ENCODE assay signal across 8 mouse cellular contexts in genomic region chr2:152142046-152142445, GRCm38 (mm10). TPM values are rescaled to one million over a fixed set of nuclear protein-coding genes. Genes with fewer than 3 reads are reported as not detected.
DNase-seq lines count a peak whose midpoint lies in the region; ATAC-seq lines count a peak whose summit lies in the region.

No protein-coding gene starts in this region.

- peak overlapping the region; percentile 24 for H3K27ac ChIP-seq in embryonic facial prominence, embryonic 12.5 days
- no peak overlapping the region; the same call in 1 of the 2 replicates for H3K27ac ChIP-seq in midbrain, embryonic 11.5 days (ENCODE audit: low read depth, low read length)

- H3K9me3 ChIP-seq in embryonic facial prominence, embryonic 12.5 days = no peaks in the 10 kb centered on the region
- H3K9me3 ChIP-seq in midbrain, embryonic 11.5 days (ENCODE audit: control insufficient read depth, low read length) = no peaks in the 10 kb centered on the region

- H3K4me3 ChIP-seq in embryonic facial prominence, embryonic 12.5 days = peak overlapping the region; percentile 29
- H3K4me3 ChIP-seq in midbrain, embryonic 11.5 days (ENCODE audit: low read depth, low read length) = peak overlapping the region; percentile 24

- peak; percentile 81 for DNase-seq in ZHBTc4 (ENCODE audit: low read depth, low spot score)
- peak; percentile 42 to 54 for DNase-seq in heart, postnatal 14 days
- peak; percentile 66 to 73 for DNase-seq in kidney, postnatal 36 days
- peak; percentile 95 for DNase-seq in midbrain, embryonic 11.5 days (ENCODE audit: low spot score, missing footprints)
- no peak for DNase-seq in cerebellum, adult 11 months
- no peak for DNase-seq in B cell, adult 2 months
- no peak for DNase-seq in urinary bladder, postnatal 14 days (ENCODE audit: low spot score)

- intact Hi-C loops in heart, postnatal 14 days (cut with DNase I) = loop anchor here (2.0 kb wide), 1 partner anchor 55 kb away; no protein-coding TSS in a partner anchor

- H3K4me1 ChIP-seq in embryonic facial prominence, embryonic 12.5 days = peaks cover 24% of the 10 kb centered on the region; the same call in 1 of the 2 replicates
- H3K4me1 ChIP-seq in midbrain, embryonic 11.5 days (ENCODE audit: control insufficient read depth, insufficient read depth, low read length) = peaks cover 16% of the 10 kb centered on the region

- ATAC-seq in embryonic facial prominence, embryonic 12.5 days (ENCODE audit: insufficient number of reproducible peaks, insufficient read depth, low FRiP score, low TSS enrichment) = peak; percentile 50; the same call in 1 of the 2 replicates
- ATAC-seq in midbrain, embryonic 11.5 days (ENCODE audit: low FRiP score) = peak; percentile 76

- H3K4me2 ChIP-seq in embryonic facial prominence, embryonic 12.5 days (replicated peaks) = peak overlapping the region; percentile 88
- H3K4me2 ChIP-seq in midbrain, embryonic 11.5 days = peak overlapping the region; percentile 68

- WGBS in embryonic facial prominence, embryonic 12.5 days = 1% methylated on average over 13 of the region's 13 CpGs
- 0% methylated on average over 13 of the region's 13 CpGs for WGBS in midbrain, embryonic 11.5 days

- peaks cover 41% of the 10 kb centered on the region for H3K27me3 ChIP-seq in embryonic facial prominence, embryonic 12.5 days
- peaks cover 54% of the 10 kb centered on the region for H3K27me3 ChIP-seq in midbrain, embryonic 11.5 days (ENCODE audit: control insufficient read depth, insufficient read depth, low read length)

- H3K36me3 ChIP-seq in embryonic facial prominence, embryonic 12.5 days = no peaks in the 10 kb centered on the region
- no peaks in the 10 kb centered on the region for H3K36me3 ChIP-seq in midbrain, embryonic 11.5 days (ENCODE audit: control insufficient read depth, insufficient read depth, low read length)

- 0 out of 2 replicates have a peak overlapping the region, but pooled peaks have one; percentile 0 for H3K9ac ChIP-seq in embryonic facial prominence, embryonic 12.5 days
- H3K9ac ChIP-seq in midbrain, embryonic 11.5 days (ENCODE audit: low read length) = 0 out of 2 replicates have a peak overlapping the region, but pooled peaks have one; percentile 31

RNA-seq across cellular contexts. Expression of gene Tcf15, which starts 1.3 kb away (rescaled TPM):
- 12.2 and 14.7 TPM in 2 replicates for polyA plus RNA-seq in embryonic facial prominence, embryonic 12.5 days (2016; fragmentation: Nextera tagmentation; extraction: Ambion mirVana)
- total RNA-seq in heart, postnatal 14 days (2021) = 10 to 100 TPM; 40.0 to 43.0 TPM
- 2.8 and 3.2 TPM in 2 replicates for polyA plus RNA-seq in midbrain, embryonic 11.5 days (2014; fragmentation: Nextera tagmentation; extraction: Ambion mirVana)

RNA-seq across cellular contexts. Expression of gene Srxn1, which starts 36.7 kb away (rescaled TPM):
- polyA plus RNA-seq in embryonic facial prominence, embryonic 12.5 days (2016; fragmentation: Nextera tagmentation; extraction: Ambion mirVana) = 10.7 and 13.6 TPM in 2 replicates
- 10 to 100 TPM in 1 of 2 experiments, 1 to 10 TPM in 1; 9.8 to 11.9 TPM for total RNA-seq in heart, postnatal 14 days (2021)
- 14.2 and 14.6 TPM in 2 replicates for polyA plus RNA-seq in midbrain, embryonic 11.5 days (2014; fragmentation: Nextera tagmentation; extraction: Ambion mirVana)

Comparison
In these comparisons a context has a peak if more than half of its experiments do, and no peak if none do; other contexts are left out.
1. DNase-seq: peak in ZHBTc4 (single experiment), heart, postnatal 14 days (2 of 2), kidney, postnatal 36 days (2 of 2) and midbrain, embryonic 11.5 days (single experiment); none in cerebellum, adult 11 months (single experiment), B cell, adult 2 months (0 of 2) and urinary bladder, postnatal 14 days (single experiment).